Mouse (Mus musculus) ES-E14 (cell line): ENCODE measurements around the gene Usp20.

Source experiments
- CHD2 ChIP-seq: IDR thresholded peaks from 2 replicates; pipeline ENCODE4 v1.6.1; 2014; ENCODE audit warnings: mild to moderate bottlenecking, low read depth, low read length, inconsistent platforms
- HCFC1 ChIP-seq: IDR thresholded peaks from 2 replicates; pipeline ENCODE4 v1.6.1; 2012; ENCODE audit warnings: low read length, inconsistent platforms, borderline replicate concordance; ENCODE audit not compliant: insufficient read depth
- MAFK ChIP-seq: IDR thresholded peaks from 2 replicates; pipeline ENCODE4 v1.6.1; 2014; ENCODE audit warnings: mild to moderate bottlenecking, low read depth, low read length, inconsistent platforms; ENCODE audit not compliant: insufficient read depth
- ZC3H11A ChIP-seq: IDR thresholded peaks from 2 replicates; pipeline ENCODE4 v1.6.1; 2012; ENCODE audit warnings: low read depth, mild to moderate bottlenecking, inconsistent platforms, low read length, borderline replicate concordance
- ZNF384 ChIP-seq: IDR thresholded peaks from 2 replicates; pipeline ENCODE4 v1.6.1; 2012; ENCODE audit warnings: low read depth, low read length, inconsistent platforms

- TF ChIP-seq CHD2 = no peak
- no peak for TF ChIP-seq MAFK
- no peak for TF ChIP-seq HCFC1
- no peak for TF ChIP-seq ZNF384
- no peak for TF ChIP-seq ZC3H11A
Measured at GRCm38 (mm10) chr2:31026642-31027041, 44.6 kb downstream of the Usp20 start.
